Mouse (Mus musculus) monocyte, adult 2 months (primary cell): Measurements from ENCODE around the gene Fahd1.
A peak's percentile ranks its signal among the peaks of the same experiment; 100 is the strongest.

ENCODE experiments used
- DNase-seq, 2 experiments: peaks; one replicate each; pipeline ENCODE4 v3.0.0; 2022; ENCODE audit warnings: low spot score in 2 of 2, low read depth in 1 of 2

The Fahd1 gene

DNA sequence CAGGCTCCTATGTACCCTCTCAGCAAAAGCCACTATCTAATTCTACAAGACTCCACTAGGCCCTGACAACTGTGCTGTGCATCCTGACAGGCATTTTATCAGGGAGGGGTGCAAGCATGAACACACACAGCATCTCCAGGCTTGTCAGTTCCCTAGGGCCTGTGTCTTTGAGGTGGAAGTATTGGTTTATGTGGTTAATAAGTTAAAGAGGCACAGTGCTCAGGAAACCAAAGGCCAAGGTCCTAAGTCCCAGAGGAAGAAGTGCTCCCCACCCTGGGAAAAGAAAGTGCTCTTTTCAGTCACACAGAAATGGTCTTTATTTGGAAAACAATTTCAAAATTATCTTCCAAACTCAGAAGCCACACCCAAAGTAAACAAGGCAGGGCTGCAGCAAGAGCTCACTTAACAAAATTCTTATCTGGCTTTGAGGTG is 1.5 kb downstream of the Fahd1 start:
- no peak for DNase-seq

DNA sequence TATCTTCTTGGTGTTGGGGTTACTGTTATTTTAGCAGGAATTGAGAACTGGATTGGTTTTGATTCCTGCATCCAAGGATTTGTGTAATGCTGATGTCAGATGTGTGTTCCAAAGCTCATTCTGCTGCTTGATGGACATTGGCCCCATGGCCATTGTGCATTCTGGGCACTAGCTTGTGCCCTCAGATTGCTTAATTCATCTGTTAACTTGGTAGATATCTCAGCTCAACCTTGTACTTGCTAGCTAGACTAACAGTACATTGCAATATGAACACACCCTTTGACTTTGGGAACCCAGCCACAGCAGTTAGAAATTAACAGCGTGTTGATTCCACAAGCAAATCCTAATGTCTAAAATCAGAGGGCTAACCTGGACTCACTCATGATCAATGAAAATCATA is 2.8 kb downstream of the Fahd1 start:
- no peak for DNase-seq

DNA sequence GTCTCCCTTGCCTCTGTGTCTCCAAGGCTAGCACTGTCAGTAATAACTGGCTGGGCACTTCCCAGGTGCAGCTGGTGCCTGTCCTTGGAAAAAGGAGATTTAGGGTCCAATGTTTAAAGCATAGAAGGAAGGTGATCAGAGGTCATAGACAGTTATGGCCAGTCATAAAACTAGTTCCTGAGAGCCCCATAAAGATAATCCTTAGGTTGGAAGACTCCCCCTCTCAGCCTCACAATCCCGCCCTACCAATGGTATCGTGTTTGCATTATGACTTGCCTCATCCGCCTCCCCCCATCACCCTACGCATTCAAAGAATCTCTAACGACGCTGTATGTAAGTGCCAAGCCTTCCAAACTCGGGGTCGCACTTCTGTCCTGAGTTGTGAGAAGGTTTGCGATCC is 5.6 kb downstream of the Fahd1 start:
- no peak for DNase-seq

DNA sequence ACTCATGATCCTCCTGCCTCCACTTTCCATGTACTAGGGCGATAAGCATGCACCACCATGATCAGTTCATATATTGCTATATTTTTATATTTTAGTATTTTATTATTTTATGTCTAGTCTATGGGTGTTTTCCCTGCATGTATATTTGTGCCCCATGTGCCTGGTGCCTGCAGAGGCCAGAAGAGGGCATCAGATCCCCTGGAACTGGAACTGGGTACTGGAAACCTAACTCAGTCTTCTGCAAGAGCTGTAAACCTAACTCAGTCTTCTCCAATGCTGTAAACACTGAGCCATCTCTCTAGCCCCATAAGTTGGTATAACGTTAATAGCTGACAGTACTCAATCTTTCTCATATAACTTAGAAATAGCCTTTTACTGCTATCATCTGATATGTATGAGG is 7.5 kb downstream of the Fahd1 start:
- no peak for DNase-seq

DNA sequence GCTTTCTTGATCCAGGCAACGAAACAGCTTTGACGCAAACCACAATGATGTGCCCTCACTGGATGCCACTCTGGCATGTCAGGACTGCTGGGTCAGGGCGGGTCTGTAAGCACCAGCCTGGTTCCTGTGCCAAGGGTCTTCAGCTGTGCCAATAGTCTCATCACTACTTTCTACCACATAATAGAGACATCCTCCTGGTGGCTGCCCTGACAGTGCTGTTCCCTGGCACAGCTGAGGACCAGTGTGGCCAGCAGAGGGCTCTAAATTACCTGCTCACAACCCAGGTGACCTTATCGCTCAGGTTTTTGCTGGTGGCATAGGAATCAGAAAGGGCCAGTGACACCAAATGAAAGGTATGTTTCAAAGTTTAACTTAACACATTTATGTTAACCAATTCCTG is 9.0 kb downstream of the Fahd1 start:
- DNase-seq: no peak

DNA sequence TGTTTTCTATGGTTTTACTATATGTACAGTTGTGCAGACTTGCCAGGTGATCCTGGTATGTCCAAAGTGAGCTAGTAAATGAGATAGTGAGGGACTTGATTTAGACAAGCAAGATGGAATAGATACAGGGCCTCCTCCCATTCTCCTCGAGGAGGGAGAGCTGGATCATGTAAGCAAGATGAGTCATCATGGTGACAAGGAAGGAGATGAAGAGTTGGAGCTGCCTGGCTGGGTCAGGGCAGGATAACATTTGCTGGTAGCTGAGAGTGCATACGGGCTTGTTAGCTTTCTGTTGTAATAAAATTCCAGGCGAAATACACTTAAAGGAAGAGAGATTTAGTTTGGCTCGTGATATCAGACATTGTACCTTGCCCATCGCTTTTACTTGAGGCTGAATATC is 9.8 kb downstream of the Fahd1 start:
- no peak for DNase-seq

DNA sequence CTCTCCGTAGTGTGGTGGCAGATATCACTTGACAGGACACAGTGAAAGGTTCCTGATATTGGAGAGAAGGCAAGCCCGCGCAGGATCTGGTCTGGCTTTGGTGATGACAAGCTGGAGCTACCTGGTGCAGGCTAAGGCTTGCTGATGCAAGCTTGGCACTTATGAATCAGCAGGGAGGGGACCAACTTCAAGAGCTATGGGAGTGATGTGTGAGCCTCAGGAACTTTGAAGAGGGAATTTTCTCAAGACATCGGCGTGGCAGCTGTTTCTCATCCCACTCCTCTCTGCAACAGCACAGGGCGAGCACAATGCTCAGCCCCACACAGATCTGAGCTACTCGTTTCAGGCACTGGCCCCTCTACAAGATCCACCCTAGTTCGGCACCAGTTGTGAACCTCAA is 10.3 kb downstream of the Fahd1 start, which contains the start of gene Hagh:
TSS of gene Hagh (plus strand) at position 302 of the 400 bp plus-strand sequence.
- DNase-seq: no peak

DNA sequence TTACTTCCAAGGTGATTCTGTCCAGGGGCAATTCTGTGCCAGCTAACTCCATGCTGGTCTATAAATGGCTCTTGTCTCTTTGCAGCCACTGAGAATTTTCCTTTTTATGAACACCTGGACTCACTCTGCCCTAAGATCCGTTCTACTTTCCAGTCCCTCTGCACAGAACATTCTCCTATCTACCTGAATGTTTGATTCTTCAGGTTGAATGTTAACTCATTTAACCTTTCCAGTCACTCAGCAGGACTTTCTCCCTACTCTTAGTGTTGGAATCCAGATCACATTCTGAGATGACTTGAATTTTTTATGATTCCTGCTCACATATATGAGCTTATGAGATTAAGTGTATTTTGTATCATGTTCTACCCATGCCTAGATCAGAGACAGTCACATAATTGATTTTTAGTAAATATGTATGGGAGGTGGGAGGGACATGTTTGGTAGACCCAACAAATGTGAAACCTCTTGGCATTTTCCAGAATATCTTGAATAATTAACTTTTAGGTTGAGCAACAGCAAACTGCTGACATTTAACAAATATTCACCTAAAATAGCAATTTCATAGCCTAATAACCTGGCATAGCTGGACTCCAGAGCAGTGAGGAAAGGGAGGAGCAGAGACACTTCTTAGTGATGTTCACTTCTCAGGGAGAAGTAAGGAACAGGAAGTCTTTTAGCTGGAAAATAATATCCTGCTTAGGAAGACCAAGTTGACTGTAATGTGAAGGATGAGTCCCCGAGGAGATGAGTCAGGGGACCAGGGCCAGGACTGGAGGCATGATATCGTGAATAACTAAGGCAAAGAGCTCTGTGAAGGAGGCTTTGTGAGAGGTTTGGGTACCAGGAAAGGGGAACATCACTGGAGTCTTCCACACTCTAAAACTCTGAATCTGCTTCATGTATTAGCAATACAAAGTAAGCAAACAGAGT is 28.5 kb downstream of the Fahd1 start:
- DNase-seq: no peak

DNA sequence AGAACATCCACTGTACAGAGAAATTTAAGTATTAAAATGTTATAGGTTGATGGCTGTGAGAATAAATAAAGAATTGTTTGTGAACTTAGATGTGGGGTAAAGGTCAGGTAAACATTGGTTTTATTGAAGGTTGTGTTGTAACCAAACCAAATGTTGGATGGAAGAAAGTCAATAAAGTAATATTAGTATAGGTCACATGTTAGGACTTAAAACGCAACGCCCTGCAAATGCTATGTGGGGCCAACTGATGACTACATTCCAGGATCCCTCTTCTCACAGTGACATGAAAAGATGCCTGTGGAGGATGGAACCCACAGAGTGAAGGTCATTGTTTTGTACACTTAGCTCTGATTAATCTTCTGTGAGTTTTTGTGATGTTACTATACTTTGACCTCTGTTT is 30.7 kb downstream of the Fahd1 start:
- no peak for DNase-seq

DNA sequence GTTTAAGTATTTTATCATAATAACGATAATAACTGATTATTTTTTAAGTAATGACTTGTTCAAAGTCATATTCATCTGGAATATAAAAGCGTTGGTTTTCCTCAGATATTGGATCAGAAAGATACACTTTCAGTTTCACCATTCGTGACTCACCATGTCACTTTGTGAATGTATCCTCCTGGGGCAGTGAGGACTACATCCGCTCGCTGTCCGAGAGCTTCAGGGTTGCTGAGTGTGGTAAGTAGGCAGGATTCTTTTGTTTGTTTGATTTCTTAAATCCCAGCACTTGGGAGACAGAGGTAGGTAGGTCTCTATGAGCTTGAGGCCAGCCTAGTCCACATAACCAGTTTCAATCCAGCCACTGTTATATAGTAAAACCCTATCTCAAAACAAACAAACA is 32.0 kb downstream of the Fahd1 start:
- no peak for DNase-seq

DNA sequence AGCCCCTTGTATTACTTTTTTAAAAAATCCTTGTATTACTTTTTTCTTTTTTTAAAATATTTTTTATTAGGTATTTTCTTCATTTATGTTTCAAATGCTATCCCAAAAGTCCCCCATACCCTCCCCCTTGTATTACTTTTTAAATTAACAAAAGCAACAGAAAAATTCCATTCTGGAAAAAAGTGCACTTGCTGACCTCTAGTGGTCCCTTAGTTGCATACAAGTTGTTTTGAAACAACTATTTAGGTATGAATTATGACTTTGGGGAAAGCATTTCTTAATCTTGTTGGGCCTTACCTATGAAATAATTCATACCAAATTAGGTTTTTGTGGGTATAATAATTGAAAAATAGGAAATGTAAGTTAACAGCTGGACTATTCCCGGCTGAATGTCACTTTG is 32.7 kb downstream of the Fahd1 start:
- no peak for DNase-seq

DNA sequence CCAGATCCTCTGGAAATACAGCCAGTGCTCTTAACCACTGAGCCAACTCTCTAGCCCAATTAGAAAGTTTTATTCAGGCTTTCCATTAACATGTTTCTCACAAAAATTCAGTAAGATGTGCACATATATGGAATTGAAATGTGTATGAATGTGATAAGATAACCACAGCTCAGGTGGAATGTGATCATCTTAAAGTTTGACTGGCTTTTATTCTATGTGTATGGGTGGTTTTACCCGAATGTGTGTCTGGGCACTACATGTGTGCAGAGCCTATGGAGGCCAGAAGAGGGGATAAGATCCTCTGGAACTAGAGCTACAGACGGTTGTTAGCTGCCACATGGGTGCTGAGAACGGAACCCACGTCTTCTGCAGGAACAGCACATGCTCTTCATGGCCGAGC is 34.9 kb downstream of the Fahd1 start:
- DNase-seq: no peak

DNA sequence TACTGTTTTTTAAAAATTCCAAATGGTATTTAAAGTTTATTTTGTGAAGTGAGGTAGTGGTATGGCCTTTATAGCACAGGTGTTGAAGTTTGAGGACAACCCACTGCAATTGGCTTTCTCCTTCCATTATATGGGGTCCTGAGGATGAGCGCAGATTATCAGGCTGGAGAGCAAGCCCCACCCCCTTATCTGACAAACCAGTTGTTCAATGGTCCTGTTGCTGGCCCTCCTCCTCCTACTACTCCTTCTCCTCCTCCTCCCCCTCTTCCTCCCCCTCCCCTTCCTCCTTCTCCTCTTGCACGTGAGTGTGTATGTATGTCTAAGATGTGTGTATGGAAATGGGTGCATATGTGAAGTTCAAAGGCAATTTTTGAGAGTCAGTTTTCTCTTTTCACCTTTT is 37.9 kb downstream of the Fahd1 start:
- DNase-seq: no peak

DNA sequence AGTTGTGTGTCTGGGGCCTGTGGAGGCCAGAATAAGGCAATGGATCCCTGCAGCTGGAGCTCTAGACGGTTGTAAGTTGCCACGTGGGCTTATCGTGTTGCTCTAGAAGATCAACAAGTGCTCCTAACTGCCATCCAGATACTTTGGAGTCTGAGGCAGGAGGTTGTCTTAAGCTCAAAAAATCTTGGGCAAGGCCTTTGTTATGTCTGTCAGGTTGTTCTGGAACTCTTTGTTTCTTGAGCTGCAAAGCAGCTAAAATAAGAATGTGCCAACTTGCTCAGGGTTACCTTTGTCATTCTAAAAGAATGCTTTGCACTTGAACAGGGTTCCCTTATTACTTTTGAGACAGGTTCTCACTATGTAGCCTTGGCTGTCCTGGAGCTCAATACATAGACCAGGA is 39.0 kb downstream of the Fahd1 start:
- DNase-seq: no peak

DNA sequence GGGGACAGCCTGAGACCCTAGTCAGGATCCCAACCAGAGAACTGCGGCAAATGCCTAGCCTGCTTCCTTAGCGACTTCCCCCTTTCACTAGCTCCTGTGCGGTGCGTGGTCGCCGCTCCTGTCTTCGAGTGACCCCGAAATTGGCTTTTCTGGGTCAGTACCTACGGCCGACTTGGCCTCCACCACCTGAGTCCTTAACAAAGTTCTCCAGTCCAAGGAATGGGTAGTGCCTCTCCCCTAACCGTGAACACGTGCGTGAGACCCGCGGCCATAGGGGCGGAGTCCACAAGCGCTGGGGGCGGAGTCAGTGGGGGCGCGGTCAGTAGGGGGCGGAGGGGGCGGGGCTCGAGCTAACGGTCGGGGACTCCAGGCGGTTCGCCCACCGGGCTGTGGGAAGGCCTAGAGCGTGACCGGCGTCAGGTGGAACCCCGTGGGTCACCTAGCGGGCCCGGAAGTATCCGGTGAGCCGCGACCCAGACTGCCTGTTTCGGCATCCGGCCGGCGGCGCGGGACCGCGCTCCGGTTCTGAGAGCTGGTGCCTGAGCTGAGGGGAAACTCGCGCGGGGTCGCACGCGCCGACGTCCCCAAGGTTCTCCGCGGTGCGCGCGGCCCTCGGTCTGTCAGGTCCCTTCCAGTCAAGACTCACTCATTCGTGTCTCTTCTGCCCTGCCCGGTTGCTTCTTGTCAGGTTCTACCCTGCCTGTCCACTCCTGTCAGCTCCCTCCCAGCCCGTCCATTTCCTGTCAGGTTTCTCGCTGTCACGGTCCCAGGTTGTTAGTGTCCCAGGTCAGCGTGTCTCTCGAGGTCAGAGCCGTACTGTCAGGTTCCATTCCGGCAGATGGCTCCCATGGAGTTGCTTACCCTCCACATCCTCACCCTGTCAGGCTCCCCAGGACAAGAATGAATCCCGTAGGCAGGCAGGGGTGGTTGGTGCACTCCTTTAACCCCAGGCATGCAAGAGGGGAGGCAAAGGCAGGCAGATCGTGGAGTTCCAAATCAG is 45.9 kb downstream of the Fahd1 start, which contains the start of gene Meiob:
TSS of gene Meiob (plus strand) at position 338 of the 1,000 bp plus-strand sequence.
- peak in 1 of 2 experiments; percentile 22 for DNase-seq

DNA sequence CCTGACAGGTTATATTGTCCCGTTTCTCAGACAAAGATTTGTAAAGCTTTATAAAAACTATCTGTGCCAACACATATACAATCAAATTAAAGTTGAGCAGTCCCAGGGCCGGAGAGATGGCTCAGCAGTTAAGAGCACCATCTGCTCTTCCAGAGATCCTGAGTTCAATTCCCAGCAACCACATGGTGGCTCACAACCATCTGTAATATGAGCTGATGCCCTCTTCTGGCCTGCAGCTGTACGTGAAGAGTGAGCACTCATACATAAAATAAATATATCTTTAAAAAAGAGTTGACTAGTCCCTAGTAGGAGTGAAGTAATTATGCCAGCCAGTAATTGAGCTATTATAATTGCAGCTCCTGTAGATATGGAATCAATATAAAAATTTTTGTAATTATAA is 49.6 kb downstream of the Fahd1 start:
- no peak for DNase-seq

DNA sequence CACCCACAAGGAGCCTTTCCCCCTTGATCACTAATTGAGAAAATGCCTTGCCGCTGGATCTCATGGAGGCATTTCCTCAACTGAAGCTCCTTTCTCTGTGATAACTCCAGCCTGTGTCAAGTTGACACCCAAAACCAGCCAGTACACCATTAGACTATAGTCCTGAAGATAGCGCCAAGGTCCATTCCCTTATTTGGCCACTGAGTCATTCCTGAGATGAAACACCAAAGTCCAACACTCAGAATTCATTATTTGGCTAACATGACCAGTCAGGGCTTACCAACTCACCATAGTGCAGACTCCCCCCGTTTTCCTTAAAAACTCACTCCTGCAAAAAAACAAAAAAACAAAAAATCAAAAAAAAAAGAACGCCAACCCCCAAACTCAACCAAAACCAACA is 50.7 kb downstream of the Fahd1 start:
- DNase-seq: no peak
